Mouse (Mus musculus): ENCODE measurements around the gene Arl16. TPM values are rescaled to one million over a fixed set of nuclear protein-coding genes. Genes with fewer than 3 reads are reported as not detected.

The Arl16 gene
- polyA plus RNA-seq, 1 experiment from 2014 or later = 65.6 TPM

GRCm38 (mm10) chr11:120423569-120424295 lies 43.7 kb downstream of the Arl16 start:
- peak; percentile 77 for DNase-seq (ENCODE audit: low spot score)
- Histone ChIP-seq H3K4me3 (no peak overlapping the region), H3K36me3 (peaks cover 93% of the 10 kb centered on the region), H3K9me3 (replicated peaks) (no peaks in the 10 kb centered on the region), H3K27ac (no peak overlapping the region), H3K4me1 (peaks cover 16% of the 10 kb centered on the region), H3K27me3 (ENCODE audit: low read depth, poor library complexity, severe bottlenecking) (no peaks in the 10 kb centered on the region)
- WGBS = 78% methylated on average over 9 of the region's 9 CpGs

- Histone ChIP-seq H3K36me3 (peaks cover 93% of the 10 kb centered on the region), H3K27me3 (ENCODE audit: low read depth, poor library complexity, severe bottlenecking) (no peaks in the 10 kb centered on the region), H3K4me3 (no peak overlapping the region), H3K4me1 (peaks cover 16% of the 10 kb centered on the region), H3K9me3 (replicated peaks) (no peaks in the 10 kb centered on the region), H3K27ac (no peak overlapping the region)
- no peak for DNase-seq (ENCODE audit: low spot score)
- WGBS = 61% methylated on average over 13 of the region's 13 CpGs
These were observed 44.5 kb downstream of the Arl16 start for GRCm38 (mm10) chr11:120422651-120423568.

- Histone ChIP-seq H3K27ac (no peak overlapping the region), H3K9me3 (replicated peaks) (no peaks in the 10 kb centered on the region), H3K27me3 (ENCODE audit: low read depth, poor library complexity, severe bottlenecking) (no peaks in the 10 kb centered on the region), H3K4me1 (peaks cover 16% of the 10 kb centered on the region), H3K36me3 (peaks cover 95% of the 10 kb centered on the region), H3K4me3 (no peak overlapping the region)
- no peak for DNase-seq (ENCODE audit: low spot score)
- WGBS = 89% methylated on average over 1 of the region's 1 CpGs
These were observed 48.8 kb downstream of the Arl16 start for GRCm38 (mm10) chr11:120418592-120418991.

- H3K27ac ChIP-seq = no peak overlapping the region
- 88% methylated on average over 7 of the region's 7 CpGs for WGBS
- H3K4me1 ChIP-seq = peaks cover 10% of the 10 kb centered on the region
- peaks cover 96% of the 10 kb centered on the region for H3K36me3 ChIP-seq
- no peaks in the 10 kb centered on the region for H3K9me3 ChIP-seq (replicated peaks)
- no peak for DNase-seq (ENCODE audit: low spot score)
- H3K4me3 ChIP-seq = no peak overlapping the region
- no peaks in the 10 kb centered on the region for H3K27me3 ChIP-seq (ENCODE audit: low read depth, poor library complexity, severe bottlenecking)
These were observed 49.6 kb downstream of the Arl16 start for GRCm38 (mm10) chr11:120417852-120418251.

Other genes with a start within 250 kb of the Arl16 start
- gene Bahcc1, start 234.7 kb downstream of the Arl16 start, polyA plus RNA-seq (2016; fragmentation: Nextera tagmentation; extraction: Ambion mirVana) = 19.9 and 20.3 TPM in 2 replicates
- gene Actg1, start 119.1 kb downstream of the Arl16 start, polyA plus RNA-seq (2016; fragmentation: Nextera tagmentation; extraction: Ambion mirVana) = 3,099 and 3,197 TPM in 2 replicates
- gene Fscn2, start 106.1 kb downstream of the Arl16 start, polyA plus RNA-seq (2016; fragmentation: Nextera tagmentation; extraction: Ambion mirVana) = 0.35 and 0.74 TPM in 2 replicates
- gene Faap100, start 88.8 kb downstream of the Arl16 start, polyA plus RNA-seq (2016; fragmentation: Nextera tagmentation; extraction: Ambion mirVana) = 34.2 and 40.6 TPM in 2 replicates
- 55.7 and 56.8 TPM in 2 replicates for gene Nploc4, start 29.9 kb downstream of the Arl16 start, polyA plus RNA-seq (2016; fragmentation: Nextera tagmentation; extraction: Ambion mirVana)
- not detected in 2 replicates for gene Tspan10, start 25.0 kb downstream of the Arl16 start, polyA plus RNA-seq (2016; fragmentation: Nextera tagmentation; extraction: Ambion mirVana)
- 0.24 TPM in 1 of 2 replicates, not detected in the other for gene Pde6g, start 14.1 kb downstream of the Arl16 start, polyA plus RNA-seq (2016; fragmentation: Nextera tagmentation; extraction: Ambion mirVana)
- 9.7 and 10.5 TPM in 2 replicates for gene Oxld1, start 9.5 kb downstream of the Arl16 start, polyA plus RNA-seq (2016; fragmentation: Nextera tagmentation; extraction: Ambion mirVana)
- gene Ccdc137, start 9.5 kb downstream of the Arl16 start, polyA plus RNA-seq (2016; fragmentation: Nextera tagmentation; extraction: Ambion mirVana) = 48.9 and 56.7 TPM in 2 replicates
- 187 and 250 TPM in 2 replicates for gene Mrpl12, start 17.0 kb upstream of the Arl16 start, polyA plus RNA-seq (2016; fragmentation: Nextera tagmentation; extraction: Ambion mirVana)
- gene Slc25a10, start 24.2 kb upstream of the Arl16 start, polyA plus RNA-seq (2016; fragmentation: Nextera tagmentation; extraction: Ambion mirVana) = 69.0 and 71.8 TPM in 2 replicates
- 0.26 and 1.1 TPM in 2 replicates for gene Gcgr, start 63.1 kb upstream of the Arl16 start, polyA plus RNA-seq (2016; fragmentation: Nextera tagmentation; extraction: Ambion mirVana)
- 223 and 235 TPM in 2 replicates for gene Mcrip1, start 82.1 kb upstream of the Arl16 start, polyA plus RNA-seq (2016; fragmentation: Nextera tagmentation; extraction: Ambion mirVana)
- 0.25 and 0.26 TPM in 2 replicates for gene Ppp1r27, start 83.5 kb upstream of the Arl16 start, polyA plus RNA-seq (2016; fragmentation: Nextera tagmentation; extraction: Ambion mirVana)
- 613 and 656 TPM in 2 replicates for gene P4hb, start 105.6 kb upstream of the Arl16 start, polyA plus RNA-seq (2016; fragmentation: Nextera tagmentation; extraction: Ambion mirVana)
- 742 and 814 TPM in 2 replicates for gene Arhgdia, start 114.0 kb upstream of the Arl16 start, polyA plus RNA-seq (2016; fragmentation: Nextera tagmentation; extraction: Ambion mirVana)
- gene Alyref, start 130.8 kb upstream of the Arl16 start, polyA plus RNA-seq (2016; fragmentation: Nextera tagmentation; extraction: Ambion mirVana) = 720 and 728 TPM in 2 replicates
- gene Anapc11, start 130.8 kb upstream of the Arl16 start, polyA plus RNA-seq (2016; fragmentation: Nextera tagmentation; extraction: Ambion mirVana) = 201 and 207 TPM in 2 replicates
- gene Npb, start 140.9 kb upstream of the Arl16 start, polyA plus RNA-seq (2016; fragmentation: Nextera tagmentation; extraction: Ambion mirVana) = 0.56 TPM in 1 of 2 replicates, not detected in the other
- 161 and 169 TPM in 2 replicates for gene Pcyt2, start 150.3 kb upstream of the Arl16 start, polyA plus RNA-seq (2016; fragmentation: Nextera tagmentation; extraction: Ambion mirVana)
- gene Sirt7, start 157.6 kb upstream of the Arl16 start, polyA plus RNA-seq (2016; fragmentation: Nextera tagmentation; extraction: Ambion mirVana) = 27.2 and 28.8 TPM in 2 replicates
- gene Mafg, start 166.0 kb upstream of the Arl16 start, polyA plus RNA-seq (2016; fragmentation: Nextera tagmentation; extraction: Ambion mirVana) = 25.9 and 28.1 TPM in 2 replicates
- gene Pycr1, start 176.2 kb upstream of the Arl16 start, polyA plus RNA-seq (2016; fragmentation: Nextera tagmentation; extraction: Ambion mirVana) = 40.6 TPM in 2 replicates
- not detected in 2 replicates for gene Myadml2, start 180.6 kb upstream of the Arl16 start, polyA plus RNA-seq (2016; fragmentation: Nextera tagmentation; extraction: Ambion mirVana)
- gene Notum, start 193.6 kb upstream of the Arl16 start, polyA plus RNA-seq (2016; fragmentation: Nextera tagmentation; extraction: Ambion mirVana) = 9.1 and 10.1 TPM in 2 replicates
- gene Aspscr1, start 205.4 kb upstream of the Arl16 start, polyA plus RNA-seq (2016; fragmentation: Nextera tagmentation; extraction: Ambion mirVana) = 166 and 171 TPM in 2 replicates
- gene Cenpx, start 246.1 kb upstream of the Arl16 start, polyA plus RNA-seq (2016; fragmentation: Nextera tagmentation; extraction: Ambion mirVana) = 122 and 123 TPM in 2 replicates
- gene Lrrc45, start 246.3 kb upstream of the Arl16 start, polyA plus RNA-seq (2016; fragmentation: Nextera tagmentation; extraction: Ambion mirVana) = 52.8 and 60.8 TPM in 2 replicates

All from limb, embryonic 10.5 days (tissue).